Mouse (Mus musculus): ENCODE results near the gene Magi3.
A peak's percentile ranks its signal among the peaks of the same experiment; 100 is the strongest.

The Magi3 gene

DNA sequence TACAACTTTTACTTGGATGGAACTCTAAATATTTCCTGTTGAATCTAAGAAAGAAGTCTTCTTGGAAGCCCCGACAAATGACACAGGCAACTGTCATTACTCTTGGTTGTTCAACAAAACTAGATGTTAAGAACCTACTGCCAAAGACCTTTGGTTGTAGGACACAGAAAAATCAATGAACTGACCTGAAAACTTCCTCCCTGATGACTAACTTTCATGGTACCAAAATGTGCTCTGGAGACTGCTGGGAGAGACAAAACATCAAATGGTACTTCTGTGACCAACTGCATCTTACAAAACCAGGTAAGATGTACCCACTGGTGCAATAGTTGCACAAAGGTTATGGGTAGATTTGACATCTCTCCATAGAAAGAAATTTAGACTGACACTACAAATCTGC is 30.9 kb downstream of the Magi3 start:
- DNase-seq = no peak

DNA sequence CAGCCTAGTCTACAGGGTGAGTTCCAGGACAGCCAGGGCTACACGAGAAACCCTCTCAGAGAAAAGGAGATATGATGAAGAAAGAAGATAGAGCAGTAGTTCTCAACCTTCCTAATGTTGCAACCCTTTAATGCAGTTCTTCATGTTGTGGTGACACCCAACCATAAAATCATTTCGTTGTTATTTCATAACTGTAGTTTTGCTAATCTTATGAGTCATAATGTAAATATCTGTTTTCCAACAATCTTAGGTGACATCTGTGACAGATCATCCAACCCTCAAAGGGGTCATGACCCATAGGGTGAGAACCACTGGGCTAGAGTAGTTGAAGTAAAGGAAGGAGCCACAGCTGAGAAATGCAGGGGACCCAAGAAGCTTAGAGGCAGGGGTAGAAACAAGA is 35.9 kb downstream of the Magi3 start:
- DNase-seq = no peak

DNA sequence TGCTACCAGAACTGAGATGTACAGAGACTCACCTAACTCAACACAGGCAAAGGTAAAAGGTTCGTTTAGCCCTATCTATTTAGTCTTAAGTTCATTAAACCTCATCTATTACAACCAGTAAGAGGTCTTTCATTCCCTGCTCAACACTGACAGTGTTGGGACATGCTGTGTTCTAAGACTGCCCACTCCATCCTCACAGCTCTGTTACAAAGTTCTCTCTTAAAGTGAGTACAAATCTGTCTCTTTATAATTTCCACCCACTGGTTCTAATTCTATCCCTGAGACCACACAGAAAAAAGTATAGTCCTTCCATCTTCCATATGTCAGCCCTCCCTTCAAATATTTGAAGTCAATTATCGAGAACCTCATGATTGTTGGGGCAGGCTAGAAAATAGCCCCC is 36.5 kb downstream of the Magi3 start:
- DNase-seq = no peak

DNA sequence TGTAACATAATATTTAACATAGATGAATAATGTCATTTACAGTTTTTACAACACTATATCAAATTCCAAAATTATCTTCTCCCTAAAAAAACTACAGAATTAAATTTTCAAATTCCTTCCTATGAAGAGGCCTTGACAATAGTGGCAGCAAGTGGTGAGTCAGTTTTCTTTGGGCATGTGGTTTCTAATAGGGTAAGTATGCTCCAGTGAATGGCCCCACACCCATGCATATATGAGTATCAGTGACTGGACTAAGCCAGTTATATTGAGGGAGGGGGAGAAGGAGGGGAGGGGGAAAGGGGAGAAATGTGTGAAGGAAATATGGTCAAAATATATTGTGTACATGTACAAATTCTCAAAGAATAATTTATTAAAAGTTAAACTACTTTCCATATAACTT is 37.5 kb downstream of the Magi3 start:
- DNase-seq = no peak

DNA sequence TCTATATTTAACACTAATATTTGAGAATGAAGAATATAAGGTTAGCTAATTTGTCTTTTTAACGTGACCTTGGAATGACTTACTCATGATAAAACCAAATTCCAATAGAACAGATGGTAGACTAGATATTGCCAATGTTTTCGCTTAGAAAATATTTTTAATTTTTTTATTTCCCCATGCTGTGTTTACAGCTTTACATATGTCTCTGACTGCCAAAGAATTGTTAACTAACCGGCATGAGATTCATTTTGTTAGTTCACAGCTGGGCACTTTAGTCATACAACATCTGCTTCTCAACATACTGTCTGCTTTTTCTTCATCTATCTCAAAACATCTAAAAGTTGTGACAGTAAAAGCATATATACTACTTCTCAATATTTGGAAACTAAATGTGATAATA is 58.8 kb downstream of the Magi3 start:
- DNase-seq = no peak

DNA sequence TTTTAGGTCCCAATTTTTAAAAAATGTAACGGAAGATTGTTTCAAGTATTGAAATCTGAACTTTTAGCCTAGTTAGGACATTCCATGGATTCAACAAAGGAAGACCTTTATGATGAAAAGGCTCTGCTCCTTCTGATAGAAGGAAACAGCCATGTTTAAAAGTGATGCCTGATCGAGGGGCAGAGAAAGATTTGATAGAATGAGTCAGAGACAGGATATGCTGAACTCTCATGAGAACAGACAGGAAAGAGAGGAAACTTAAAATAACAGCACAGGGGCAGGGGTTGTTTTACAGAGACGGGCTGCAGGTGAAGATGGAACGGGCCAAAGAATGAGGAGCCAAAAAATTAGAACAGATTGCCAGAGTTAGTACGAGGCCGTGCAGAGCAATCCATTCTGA is 59.6 kb downstream of the Magi3 start:
- DNase-seq = peak in 1 of 2 experiments; percentile 10

DNA sequence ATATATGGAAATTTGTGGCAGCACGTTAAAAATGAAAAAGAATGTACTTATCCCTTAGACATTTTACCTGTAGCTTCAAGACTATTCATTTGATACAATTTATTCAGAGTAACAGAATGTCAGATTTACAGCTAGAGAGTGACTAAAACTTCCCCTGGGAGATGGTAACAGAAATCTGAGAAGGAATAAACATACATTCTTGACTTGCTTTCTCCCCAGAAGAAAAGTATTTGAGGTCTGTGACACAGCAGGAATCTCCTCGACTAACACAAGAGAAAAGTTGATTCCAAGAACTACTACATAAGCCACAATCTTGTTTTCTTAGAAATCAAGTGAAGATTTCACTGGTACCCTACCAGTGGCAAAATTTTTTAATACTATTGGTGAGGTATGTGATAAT is 70.0 kb downstream of the Magi3 start:
- no peak for DNase-seq

DNA sequence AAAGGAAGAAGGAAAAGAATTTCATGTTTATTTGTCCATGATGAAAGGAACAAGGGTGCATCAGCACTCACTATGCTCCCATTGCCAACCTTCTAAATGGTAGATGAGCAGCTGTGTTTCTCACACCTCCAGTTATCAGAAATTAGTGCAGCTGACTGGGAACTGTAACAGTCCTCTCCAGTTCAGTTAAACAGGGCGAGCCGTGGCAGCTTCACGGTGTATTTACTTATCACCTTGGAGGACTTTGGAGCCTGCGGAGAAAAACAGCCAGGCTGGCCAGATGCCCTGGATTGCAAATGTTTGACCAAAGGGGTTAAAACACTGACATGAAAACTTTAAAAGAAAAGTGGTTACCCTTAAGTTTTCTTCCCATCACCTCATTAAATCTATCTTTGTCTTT is 77.8 kb downstream of the Magi3 start:
- no peak for DNase-seq

DNA sequence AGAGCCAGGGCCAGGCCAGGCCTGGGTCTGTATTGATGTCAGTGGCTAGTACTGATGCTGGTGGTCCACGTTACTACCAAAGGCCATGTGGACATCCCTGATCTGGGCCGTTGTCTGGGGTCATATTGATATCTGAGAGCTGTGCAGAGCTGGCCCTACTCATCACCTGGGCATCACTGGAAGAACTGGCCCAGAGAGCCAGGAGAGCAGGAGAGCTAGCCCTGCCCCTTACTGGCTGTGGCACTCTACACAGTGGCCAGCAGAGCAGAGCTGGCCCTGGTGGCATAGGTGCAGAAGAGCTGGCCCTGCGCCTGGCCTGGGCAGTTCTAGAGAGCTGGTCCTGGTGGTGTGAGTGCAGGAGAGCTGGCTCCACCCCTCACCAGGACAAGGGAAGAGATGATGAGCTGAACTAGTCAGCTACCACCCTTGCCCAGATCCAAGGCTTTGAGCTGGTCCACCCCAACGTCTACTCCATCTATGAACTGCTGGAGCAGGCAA is 81.2 kb downstream of the Magi3 start:
- no peak for DNase-seq

DNA sequence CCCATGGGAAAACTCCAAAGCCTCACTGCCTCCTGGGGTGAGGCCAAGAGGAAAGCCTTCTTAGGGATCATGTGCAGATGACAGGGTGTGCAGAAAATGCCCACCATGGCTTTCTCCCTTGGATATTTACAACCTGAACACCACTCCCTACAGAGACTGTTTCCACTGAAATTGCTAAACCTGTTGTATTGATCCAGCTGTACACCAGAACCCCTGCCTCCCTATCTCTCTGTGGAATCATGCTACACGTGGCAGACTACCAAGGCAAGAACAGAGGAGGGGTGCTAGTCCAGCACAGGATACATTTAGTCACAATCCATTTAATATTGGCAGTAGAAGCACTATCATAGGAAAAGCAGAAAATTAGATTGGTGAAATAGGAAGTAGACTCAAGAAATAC is 94.5 kb downstream of the Magi3 start:
- no peak for DNase-seq

DNA sequence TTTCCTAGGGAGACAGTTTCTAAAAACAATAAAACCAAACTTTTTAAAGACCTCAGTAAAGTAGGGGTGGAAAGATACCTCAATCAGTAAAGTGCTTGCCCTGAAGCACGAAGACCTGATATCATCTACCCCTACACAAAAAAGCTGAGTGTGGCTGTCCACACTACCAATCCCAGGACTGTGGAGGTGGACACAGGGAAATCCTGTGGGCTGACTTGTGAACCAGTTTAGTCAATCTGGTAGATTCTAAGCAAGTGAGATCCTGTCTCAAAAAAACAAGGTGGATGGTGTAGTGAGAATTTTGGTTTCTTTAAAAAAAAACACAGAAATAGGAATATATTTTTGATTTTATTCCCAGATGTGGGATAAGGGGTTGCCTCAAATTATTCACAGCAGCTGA is 96.3 kb downstream of the Magi3 start:
- no peak for DNase-seq

DNA sequence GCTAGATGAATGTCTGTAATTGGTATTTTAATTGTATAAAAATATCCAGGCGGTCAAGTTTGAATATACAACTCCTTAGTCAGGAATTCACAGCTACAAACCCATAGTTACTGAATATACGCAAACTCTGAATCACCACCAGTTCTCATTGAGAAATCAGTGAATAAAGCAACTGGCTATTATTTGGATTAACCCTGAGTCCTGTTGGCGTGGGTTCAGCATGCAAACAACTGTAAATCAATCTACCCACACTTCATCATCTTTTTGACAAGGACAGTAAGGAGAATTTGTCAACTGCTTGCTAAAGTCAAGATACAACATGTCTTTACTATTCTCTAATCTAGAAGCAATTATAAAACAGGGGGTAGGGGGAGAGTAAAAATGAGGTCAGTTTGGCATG is 110.7 kb downstream of the Magi3 start:
- DNase-seq = no peak

DNA sequence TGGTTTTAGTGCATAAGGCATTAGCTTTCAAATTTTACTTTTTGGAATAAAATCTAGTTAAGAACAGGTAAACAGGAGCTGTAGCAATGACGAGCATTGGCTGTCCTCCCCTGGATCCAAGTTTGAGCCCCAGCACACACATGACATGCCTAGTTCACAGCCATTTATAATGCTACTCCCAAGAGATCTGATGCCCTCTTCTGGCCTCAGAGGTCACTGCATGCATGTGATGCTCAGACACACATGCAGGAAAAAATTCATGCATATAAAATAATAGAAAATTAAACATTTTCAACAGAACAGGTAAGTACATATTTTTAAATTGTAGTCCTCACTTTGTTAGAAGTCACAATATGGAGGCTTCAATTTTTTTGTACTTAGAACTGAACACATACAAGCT is 115.2 kb downstream of the Magi3 start:
- peak; percentile 29 to 63 for DNase-seq

DNA sequence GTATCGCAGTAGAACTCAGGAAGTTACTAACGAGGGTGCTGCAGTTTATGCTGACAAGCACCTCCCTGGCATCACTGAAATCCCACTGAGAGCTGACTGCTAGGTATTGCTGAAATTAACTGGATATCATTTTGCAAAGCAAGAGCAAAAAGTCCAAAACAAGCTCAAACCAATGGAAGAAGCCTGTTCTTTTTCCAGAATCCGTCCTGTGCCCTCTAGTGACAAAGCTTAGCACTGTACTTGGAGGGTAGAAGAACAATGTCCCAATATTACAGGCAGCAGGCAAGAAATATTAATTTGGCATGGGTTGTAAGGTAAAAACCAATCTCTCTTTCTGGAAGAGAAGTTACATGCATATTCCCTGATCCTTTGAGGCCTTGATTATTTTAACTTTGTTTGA is 118.5 kb downstream of the Magi3 start:
- no peak for DNase-seq

DNA sequence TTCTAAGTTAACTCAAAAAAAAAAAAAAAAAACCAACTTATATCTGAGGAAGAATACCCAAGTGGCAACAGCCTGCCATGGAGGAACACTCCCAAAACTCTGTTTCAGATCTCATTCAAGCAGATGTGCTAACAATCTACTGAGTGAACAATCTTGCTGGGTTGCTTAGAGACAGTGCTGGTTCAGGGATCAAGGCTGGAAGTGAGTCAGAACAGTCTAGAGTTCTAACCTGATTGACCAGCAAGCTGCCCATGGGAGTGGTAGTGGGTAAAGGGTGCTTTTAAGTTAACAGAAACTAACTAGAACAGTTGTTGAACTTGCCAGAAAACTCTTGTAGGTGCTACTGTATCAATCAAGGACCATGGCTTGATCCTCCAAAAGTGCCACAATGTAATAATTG is 118.9 kb downstream of the Magi3 start:
- no peak for DNase-seq

DNA sequence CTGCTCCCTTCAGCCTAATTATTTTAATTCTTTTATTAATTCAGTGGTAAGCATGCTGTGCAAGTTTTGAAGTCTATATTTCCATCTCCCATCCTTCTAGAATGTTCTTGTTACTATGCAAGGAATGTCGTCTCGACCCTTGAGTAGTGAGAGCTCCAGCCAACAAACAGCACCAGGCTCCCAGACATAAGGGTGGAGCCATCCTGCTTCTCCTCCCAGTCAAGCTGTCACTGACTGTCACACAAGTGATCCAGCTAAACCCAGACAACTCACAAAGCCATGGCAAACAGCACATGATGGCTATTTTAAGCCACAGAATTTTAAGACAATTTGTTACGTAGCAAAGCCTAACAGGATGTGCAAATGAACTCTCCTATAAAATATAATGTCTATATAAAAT is 124.2 kb downstream of the Magi3 start:
- DNase-seq = no peak

DNA sequence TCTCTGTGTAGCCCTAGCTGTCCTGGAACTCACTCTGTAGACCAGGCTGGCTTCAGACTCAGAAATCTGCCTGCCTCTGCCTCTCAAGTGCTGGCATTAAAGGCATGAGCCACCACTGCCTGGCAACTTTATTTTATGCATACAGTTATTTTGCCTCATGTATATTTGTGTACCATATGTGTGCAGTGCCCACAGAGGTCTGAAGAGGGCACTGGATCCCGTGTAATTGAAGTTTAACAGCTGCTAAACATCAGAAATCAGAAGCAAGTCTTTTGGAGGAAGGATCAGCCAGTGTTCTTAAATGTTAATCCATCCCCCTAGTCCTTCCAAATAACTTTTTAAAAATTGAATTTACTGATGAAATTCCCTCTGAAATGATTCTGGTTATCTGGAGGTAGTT is 125.5 kb downstream of the Magi3 start:
- DNase-seq = no peak

DNA sequence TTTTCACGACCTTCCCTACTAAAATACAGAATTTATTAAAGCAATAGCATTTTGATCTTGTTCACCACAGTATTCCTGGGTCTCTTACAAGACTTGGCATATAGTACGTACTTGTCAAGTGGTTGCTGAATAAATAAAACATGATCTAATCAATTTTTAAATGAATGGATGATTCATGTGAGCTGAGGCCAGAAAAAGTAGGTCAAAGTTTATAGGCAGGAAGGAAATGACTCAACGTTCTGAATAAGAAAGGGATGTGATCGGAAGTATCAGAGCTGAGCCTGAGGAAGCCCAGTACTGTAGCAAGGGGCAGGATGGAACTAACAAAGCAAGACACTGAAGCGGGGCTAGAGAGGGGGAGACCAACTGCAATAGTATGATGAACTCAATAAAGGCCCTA is 127.4 kb downstream of the Magi3 start:
- DNase-seq = no peak

DNA sequence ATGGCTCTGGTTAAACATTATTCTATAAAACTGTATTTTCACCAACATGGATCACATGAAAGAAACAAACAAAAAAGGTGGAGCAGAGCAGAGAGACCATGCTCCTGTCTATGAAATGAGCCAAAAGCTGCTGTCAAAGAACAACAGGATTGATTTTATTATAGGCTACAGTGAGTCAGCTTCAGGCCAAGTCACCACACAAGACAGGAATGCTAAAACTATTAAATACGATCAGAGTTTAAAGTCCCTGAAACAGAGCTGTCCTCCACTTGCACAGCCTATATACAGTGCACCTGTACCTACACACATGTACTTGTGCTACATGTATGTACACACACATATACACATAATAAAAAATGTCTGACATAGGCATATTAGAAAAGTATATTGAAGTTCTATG is 138.1 kb downstream of the Magi3 start:
- no peak for DNase-seq

DNA sequence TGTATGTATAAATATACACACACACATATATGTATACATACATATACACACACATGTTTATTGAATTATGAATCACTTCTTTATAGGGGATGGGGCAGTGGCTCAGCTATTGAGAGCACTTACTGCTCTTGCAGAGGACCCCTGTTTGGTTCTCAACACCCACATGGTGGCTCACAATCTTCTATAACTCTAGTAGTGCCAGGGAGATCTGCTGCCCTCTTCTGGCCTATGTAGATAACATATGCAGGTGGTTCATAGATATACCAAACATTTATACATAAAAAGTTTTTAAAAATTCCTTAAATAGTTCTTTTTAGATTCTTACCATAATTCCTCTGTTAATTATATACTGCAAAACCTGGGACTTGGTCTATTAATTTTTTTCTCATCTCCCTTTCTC is 141.4 kb downstream of the Magi3 start:
- DNase-seq = no peak

DNA sequence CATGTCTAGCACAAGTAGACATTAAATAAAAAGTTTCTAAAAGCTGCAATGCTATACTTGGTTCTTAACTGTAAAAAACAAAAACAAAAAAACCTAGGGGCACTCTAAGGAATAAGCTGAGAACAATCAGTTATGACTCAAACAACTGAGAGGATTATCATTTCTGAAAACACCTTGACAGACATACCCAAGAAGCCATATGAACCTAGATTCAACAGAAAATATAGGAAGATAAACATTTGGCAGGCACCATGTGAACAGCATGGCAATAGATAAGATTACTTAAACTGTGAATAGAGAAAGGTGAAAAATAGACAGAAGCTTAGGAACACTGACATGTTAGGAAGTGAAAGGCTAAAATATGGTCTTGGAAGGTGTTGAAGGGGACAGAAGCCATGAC is 150.8 kb downstream of the Magi3 start:
- no peak for DNase-seq

DNA sequence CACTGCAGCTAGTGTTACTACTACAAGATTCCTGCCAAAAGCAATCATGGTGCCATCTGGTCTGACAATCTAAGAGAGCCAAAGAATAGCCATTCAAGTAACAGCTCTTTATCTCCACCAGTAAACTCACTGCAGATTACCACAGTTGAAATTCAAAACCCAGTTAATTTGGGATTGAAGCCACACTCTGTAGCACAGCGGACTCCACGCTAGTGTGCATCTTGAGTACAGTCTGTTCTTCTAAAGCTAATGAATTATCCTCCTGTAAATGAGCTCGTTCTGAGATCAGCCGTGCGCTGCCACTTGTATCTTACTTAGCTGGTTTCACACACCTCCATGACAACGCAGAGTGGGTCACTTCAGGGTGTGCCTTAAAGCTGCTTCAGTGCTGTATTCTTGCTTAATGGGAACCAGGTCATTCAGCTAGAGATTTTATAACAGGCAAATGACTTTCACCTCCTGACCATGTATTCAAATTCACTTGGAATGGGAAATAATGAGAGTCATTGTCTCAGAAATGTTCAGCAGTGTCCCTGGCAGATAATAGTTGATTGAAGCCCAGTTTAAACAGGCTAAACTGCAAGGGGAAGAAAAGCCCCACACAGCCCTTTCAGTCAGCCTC is 161.1 kb downstream of the Magi3 start:
- DNase-seq = no peak

DNA sequence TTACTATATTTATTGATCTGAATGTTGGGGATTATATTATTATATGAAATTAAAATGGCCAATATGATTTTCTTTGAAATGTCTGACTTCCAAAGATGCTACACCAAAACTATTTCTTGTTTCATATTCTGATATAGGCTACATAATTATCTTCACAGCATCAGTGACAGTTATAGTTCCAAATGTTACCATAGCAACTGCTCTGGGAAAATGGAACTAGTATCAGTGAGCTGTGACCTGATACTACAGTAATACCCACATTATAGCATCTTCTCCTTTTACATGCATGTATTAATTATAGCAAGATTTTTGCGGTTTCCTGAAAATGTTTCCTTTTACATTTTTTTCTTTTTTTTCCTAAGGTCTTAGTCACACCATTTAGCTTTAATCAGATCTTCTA is 187.4 kb downstream of the Magi3 start:
- no peak for DNase-seq

DNA sequence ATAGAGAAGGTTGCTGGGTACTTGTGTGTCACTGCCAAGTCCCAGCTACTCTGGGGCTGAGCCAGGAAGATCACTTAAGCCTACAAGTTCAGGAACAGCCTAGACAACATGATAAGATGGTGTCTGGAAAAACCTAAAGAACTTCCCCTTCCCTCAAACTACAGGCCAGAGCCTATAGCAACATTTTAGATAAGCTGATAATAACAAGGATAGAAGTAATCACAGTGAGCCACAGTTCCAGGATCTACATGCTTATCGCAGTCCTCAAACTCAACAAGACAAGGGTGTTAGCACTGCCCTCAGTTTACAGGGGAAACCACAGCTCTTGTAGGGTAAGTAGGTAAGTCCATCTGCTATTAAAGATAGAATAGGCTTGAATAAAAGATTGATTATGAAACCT is 188.1 kb downstream of the Magi3 start:
- no peak for DNase-seq

DNA sequence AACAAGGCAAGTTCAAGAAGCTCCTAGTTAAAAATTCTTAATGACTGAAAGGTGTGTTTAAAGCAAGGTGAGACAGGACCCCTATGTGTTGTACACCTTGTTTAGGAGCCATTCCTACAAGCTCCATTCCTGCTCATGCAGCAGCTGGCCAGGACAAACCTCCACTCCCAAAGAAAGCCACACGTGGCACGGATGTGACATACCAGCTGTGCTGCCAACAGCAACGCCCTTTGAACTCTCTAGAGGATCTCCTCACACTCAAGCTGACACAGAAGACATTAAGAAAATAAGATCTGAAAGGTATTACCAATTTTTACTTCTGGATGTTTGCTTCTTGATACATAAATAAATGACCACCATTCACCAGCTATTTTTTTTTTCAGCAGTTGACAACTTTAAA is 193.2 kb downstream of the Magi3 start:
- no peak for DNase-seq

DNA sequence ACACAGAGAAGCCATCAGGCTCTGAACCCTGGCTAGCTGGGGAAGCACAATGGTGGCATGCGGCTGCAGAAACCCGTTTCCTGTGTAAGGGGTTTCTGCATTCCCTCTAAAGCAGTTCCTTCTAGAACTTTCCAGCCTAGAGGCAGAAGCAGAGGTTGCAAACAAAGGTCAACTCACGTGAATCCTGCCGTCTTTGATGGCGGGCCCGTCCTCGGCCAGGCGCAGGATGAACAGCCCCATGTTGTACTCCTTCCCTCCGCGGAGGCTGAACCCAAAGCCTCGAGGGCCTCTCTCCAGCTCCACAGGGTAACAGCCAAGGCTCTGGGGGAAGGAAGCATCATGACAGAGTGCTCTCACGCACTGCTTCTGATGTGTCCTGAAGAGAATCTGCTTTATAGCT is 200.1 kb downstream of the Magi3 start:
- no peak for DNase-seq

Data from spleen, adult 18-20 months (tissue).